Mouse (Mus musculus): ENCODE results near the gene Il31ra. TPM values are rescaled to one million over a fixed set of nuclear protein-coding genes. Genes with fewer than 3 reads are reported as not detected.

The Il31ra gene
- total RNA-seq, 2 experiments from 2014 or later, result 6.5 to 10.4 TPM

GRCm38 (mm10) chr13:112473757-112474755, 120.1 kb downstream of the Il31ra start:
- ATAC-seq (replicated peaks; ENCODE audit: low FRiP score, low TSS enrichment, poor library complexity, severe bottlenecking), result no peak

- ATAC-seq (replicated peaks; ENCODE audit: low FRiP score, low TSS enrichment, poor library complexity, severe bottlenecking), result no peak
Measured at GRCm38 (mm10) chr13:112472401-112473023, 121.6 kb downstream of the Il31ra start.

- no peak for ATAC-seq (replicated peaks; ENCODE audit: low FRiP score, low TSS enrichment, poor library complexity, severe bottlenecking)
Measured at GRCm38 (mm10) chr13:112471201-112471600, 123.0 kb downstream of the Il31ra start.

Other genes with a start within 250 kb of the Il31ra start
- gene Il6st, start 130.3 kb downstream of the Il31ra start, total RNA-seq (2014; fragmentation: Nextera tagmentation), result 2.3 and 5.9 TPM in 2 replicates
- 0.34 and 1.8 TPM in 2 replicates for gene Il6st, start 130.3 kb downstream of the Il31ra start, total RNA-seq (2017)
- gene Ddx4, start 58.1 kb upstream of the Il31ra start, total RNA-seq (2014; fragmentation: Nextera tagmentation), result 1.7 and 4.4 TPM in 2 replicates
- gene Ddx4, start 58.1 kb upstream of the Il31ra start, total RNA-seq (2017), result 1.6 and 4.1 TPM in 2 replicates
- gene Slc38a9, start 66.4 kb upstream of the Il31ra start, total RNA-seq (2014; fragmentation: Nextera tagmentation), result 122 and 153 TPM in 2 replicates
- 33.5 and 44.5 TPM in 2 replicates for gene Slc38a9, start 66.4 kb upstream of the Il31ra start, total RNA-seq (2017)
- gene Plpp1, start 206.4 kb upstream of the Il31ra start, total RNA-seq (2014; fragmentation: Nextera tagmentation), result 9.7 and 17.3 TPM in 2 replicates
- 8.3 and 19.3 TPM in 2 replicates for gene Plpp1, start 206.4 kb upstream of the Il31ra start, total RNA-seq (2017)